Mouse (Mus musculus) intestine, postnatal 0 days (tissue): Measurements from ENCODE around the gene Ifitm10. TPM values are rescaled to one million over a fixed set of nuclear protein-coding genes. Genes with fewer than 3 reads are reported as not detected.
"Not testable (repeated sequence)": the region's sequence is repeated elsewhere in the genome, so short reads cannot be mapped to it uniquely, and the experiment has no call there.

Experiments used
- ATAC-seq: fragments of 200-750 bp; cut with Nextera tagmentation; 2 replicates; pipeline ENCODE4 v1.8.0; 2017; ENCODE audit warnings: mild to moderate bottlenecking, moderate TSS enrichment, moderate library complexity
- H3K27ac ChIP-seq: fragments of 300-500 bp; sonication (generic); 2 replicates; pipeline ENCODE4 v1.5.1; 2014; ENCODE audit warnings: mild to moderate bottlenecking, low read depth, low read length, moderate library complexity
- H3K27me3 ChIP-seq: fragments of 300-500 bp; sonication (generic); replicated peaks from 2 replicates; pipeline ENCODE4 v1.6.1; 2014; ENCODE audit warnings: low read length, mixed read lengths; ENCODE audit not compliant: control insufficient read depth, insufficient read depth
- H3K36me3 ChIP-seq: fragments of 300-500 bp; sonication (generic); 2 replicates; pipeline ENCODE4 v1.6.1; 2014; ENCODE audit warnings: mild to moderate bottlenecking, moderate library complexity; ENCODE audit not compliant: control insufficient read depth, insufficient read depth
- H3K4me1 ChIP-seq: fragments of 300-500 bp; sonication (generic); replicated peaks from 2 replicates; pipeline ENCODE4 v1.6.1; 2014; ENCODE audit warnings: antibody characterized with exemption, low read length, mixed read lengths; ENCODE audit not compliant: control insufficient read depth, insufficient read depth
- H3K4me2 ChIP-seq: fragments of 300-500 bp; sonication (generic); replicated peaks from 2 replicates; pipeline ENCODE4 v1.6.1; 2014; ENCODE audit warnings: low read depth, mild to moderate bottlenecking, moderate library complexity
- H3K4me3 ChIP-seq: fragments of 300-500 bp; sonication (generic); 2 replicates; pipeline ENCODE4 v1.5.1; 2014; ENCODE audit warnings: low read depth, low read length
- H3K9ac ChIP-seq: fragments of 300-500 bp; sonication (generic); 2 replicates; pipeline ENCODE4 v1.6.1; 2014; ENCODE audit warnings: mild to moderate bottlenecking, low read depth, low read length
- H3K9me3 ChIP-seq: fragments of 300-500 bp; sonication (generic); 2 replicates; pipeline ENCODE4 v1.6.1; 2016; ENCODE audit warnings: mixed run types; ENCODE audit not compliant: control insufficient read depth
- CTCF ChIP-seq: sonication (generic); IDR thresholded peaks from 2 replicates; pipeline ENCODE4 v1.5.1; 2016; ENCODE audit warnings: low read depth, mild to moderate bottlenecking, control low read depth, antibody characterized with exemption, moderate library complexity
- WGBS: fragments of 180-500 bp; shearing (Covaris S2); extraction: QIAGEN DNeasy Blood & Tissue Kit; methylation state at CpG from one replicate; pipeline ENCODE4 v1.1.7; 2014; 5-methylcytosine and 5-hydroxymethylcytosine counted together
- polyA plus RNA-seq: library from polyadenylated mRNA; unstranded; fragments of >200 nt; fragmentation: Nextera tagmentation; extraction: Ambion mirVana; gene quantifications from 2 replicates; pipeline ENCODE4 v1.2.1, GENCODE M21; 2015

The Ifitm10 gene
- polyA plus RNA-seq, 1 experiment from 2014 or later, result 1.6 TPM

DNA sequence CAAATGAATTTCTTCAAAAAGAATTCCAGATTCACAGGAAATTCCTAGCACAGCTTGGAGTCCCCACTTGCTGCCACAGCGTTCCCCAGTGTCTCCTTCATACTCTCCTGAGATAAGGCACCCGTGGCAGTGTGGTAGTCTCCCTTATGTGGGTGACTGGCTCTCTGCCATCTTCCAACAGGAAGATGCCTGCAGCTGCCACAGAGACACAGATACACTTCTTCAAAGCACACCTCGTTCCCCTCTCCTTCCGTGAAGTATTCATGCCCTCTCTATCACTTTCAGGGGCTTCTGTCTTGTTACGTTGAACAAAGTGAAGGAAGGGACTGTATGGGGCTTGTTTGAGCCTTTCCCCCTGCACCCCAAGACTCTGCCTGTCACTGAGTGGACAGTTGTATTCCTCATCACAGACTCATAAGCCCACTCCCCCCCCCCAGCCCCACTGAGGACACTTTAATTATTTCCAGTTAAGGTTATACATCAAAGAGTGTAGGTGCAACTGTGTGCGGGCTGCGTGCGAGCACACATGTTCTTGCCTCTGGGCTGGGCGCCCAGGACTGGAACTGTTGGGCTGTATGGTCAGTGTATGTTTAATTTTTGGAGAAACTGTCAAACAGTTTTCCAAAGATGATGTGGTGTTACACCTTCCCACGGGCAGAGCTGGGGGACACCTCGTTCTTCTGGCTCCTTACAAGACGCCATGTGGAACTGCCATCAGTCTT lies 50.0 kb downstream of the Ifitm10 start:
- Histone ChIP-seq H3K36me3 (no peaks in the 10 kb centered on the region), H3K9ac (no peak overlapping the region), H3K27ac (no peak overlapping the region), H3K4me2 (no peak overlapping the region), H3K9me3 (no peaks in the 10 kb centered on the region), H3K27me3 (no peaks in the 10 kb centered on the region), H3K4me3 (no peak overlapping the region), H3K4me1 (no peaks in the 10 kb centered on the region)
- WGBS, result 76% methylated on average over 12 of the region's 12 CpGs
- no peak for TF ChIP-seq CTCF
- no peak for ATAC-seq

DNA sequence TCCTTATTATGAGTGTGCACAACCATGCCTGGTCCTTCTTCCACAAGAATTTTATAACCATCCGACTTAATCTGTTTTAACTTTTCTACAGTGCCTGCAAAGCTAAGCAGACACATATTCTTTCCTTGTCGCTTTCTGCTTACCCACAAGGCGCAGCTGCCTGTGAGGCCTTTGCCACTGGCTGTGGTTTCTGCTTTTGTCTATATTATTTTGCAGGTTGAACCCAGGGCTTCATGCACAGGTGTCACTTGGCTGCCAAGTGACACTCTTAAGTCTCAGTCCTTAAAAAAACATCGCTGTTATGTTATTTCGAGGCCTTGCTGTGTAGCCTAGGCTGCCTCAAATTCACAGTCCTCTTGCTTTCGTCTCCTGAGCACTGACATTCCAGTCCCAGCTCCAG lies 50.9 kb downstream of the Ifitm10 start:
- Histone ChIP-seq H3K4me3 (no peak overlapping the region), H3K4me2 (no peak overlapping the region), H3K9ac (no peak overlapping the region), H3K36me3 (no peaks in the 10 kb centered on the region), H3K4me1 (no peaks in the 10 kb centered on the region), H3K27me3 (no peaks in the 10 kb centered on the region), H3K9me3 (no peaks in the 10 kb centered on the region), H3K27ac (no peak overlapping the region)
- 89% methylated on average over 6 of the region's 6 CpGs for WGBS
- ATAC-seq, result no peak
- no peak for TF ChIP-seq CTCF

DNA sequence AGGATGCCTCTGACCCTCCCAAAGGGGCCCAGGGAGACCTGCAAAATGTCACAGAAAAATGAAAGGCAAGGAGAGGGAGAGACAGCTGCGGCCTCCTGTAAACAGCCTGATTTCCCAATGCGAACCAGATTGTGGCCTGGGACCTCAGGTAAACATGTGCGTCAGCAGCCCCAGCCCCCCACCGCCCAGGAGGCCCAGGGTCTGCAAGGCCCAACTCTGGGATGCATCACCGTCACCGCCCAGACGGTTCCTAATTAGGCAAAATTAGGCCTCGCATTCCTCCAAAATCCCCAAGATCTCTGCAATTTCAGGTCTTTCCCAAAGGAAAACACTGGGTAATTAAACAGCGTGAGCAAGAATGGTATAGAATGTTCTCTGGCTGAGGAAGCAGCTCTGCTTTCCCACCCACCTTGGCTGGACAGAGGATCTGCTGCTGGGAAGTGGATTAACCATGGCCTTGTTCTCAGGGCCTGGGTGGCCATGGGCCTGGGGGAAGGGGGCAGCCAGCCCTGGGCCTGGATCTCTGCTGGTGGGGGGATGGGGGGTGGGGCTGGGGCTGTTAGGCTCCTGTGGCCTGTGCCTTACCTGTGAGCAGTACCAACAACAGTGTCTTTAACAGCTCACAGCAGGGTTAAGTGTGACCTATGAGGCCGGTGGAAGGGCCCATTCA lies 51.8 kb downstream of the Ifitm10 start:
- not testable (repeated sequence) for H3K9ac ChIP-seq, H3K4me2 ChIP-seq, H3K27me3 ChIP-seq, H3K27ac ChIP-seq, H3K4me1 ChIP-seq, H3K36me3 ChIP-seq, H3K4me3 ChIP-seq, H3K9me3 ChIP-seq, ATAC-seq
- 73% methylated on average over 3 of the region's 10 CpGs for WGBS

DNA sequence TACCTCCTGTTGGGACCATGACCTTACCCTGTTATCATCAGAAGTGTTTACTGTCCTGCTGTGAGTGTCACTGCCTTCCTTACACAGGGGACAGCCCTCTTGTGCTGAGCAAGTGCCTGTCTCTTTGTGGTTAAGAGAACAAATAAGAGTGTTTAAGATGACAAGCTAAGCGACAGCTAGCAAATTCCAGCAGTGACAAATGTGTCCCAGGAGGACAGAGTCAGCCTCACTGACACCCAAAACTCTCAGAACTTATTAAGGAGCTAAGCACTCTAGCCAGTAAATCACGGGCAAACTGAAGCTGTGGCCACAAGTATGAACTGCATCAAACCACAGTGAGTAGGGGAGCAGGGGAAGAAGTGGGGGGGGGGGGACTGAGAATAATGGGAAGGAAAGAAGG lies 52.6 kb downstream of the Ifitm10 start:
- Histone ChIP-seq H3K4me2 (no peak overlapping the region), H3K4me3 (no peak overlapping the region), H3K36me3 (no peaks in the 10 kb centered on the region), H3K4me1 (no peaks in the 10 kb centered on the region), H3K27ac (no peak overlapping the region), H3K27me3 (no peaks in the 10 kb centered on the region), H3K9me3 (no peaks in the 10 kb centered on the region), H3K9ac (no peak overlapping the region)
- ATAC-seq, result no peak
- 42% methylated on average over 2 of the region's 2 CpGs for WGBS
- no peak for TF ChIP-seq CTCF

DNA sequence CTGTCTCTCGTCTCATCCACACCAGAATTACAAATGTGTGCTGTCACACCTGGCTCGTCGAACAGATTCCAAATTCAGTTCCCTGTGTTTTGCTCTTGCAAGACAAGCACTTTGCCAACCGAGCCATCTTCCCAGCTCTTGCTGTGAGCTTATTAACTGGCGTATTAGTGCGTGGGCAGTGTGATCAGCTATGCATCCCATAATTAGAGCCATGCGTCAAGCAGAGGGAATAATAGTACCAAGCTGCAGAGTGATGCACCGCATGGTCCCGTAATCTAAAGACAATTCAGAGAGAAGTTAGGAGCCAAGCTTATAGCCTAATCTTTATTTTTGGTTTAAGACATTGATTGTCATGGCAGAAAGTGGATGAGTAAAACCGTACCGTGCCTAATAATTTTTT lies 54.4 kb downstream of the Ifitm10 start:
- H3K4me1 ChIP-seq, result no peaks in the 10 kb centered on the region
- no peaks in the 10 kb centered on the region for H3K9me3 ChIP-seq
- H3K36me3 ChIP-seq, result no peaks in the 10 kb centered on the region
- TF ChIP-seq CTCF, result no peak
- H3K27ac ChIP-seq, result no peak overlapping the region
- no peak overlapping the region for H3K4me2 ChIP-seq
- H3K9ac ChIP-seq, result no peak overlapping the region
- WGBS, result 84% methylated on average over 11 of the region's 11 CpGs
- H3K27me3 ChIP-seq, result no peaks in the 10 kb centered on the region
- ATAC-seq, result no peak
- no peak overlapping the region for H3K4me3 ChIP-seq

DNA sequence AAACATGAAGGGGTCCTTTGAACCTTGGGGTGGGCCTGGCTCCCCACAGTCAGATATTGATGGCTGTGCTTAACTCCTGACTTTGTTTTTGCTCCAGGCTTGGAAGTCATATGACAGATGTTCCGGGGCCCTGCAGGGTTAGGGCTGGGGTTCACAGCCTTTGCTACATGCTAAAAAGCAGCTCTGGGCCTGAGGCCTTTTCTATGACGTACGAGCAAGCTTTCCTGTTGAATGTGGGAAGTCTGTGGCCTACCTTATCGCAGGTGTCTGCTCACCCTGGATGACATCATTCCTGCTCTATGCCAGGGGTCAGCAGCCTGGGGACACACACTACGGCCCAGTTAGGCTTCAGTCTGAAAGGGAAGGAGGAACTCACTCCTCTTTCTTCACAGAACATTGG lies 56.3 kb downstream of the Ifitm10 start:
- Histone ChIP-seq H3K9me3 (no peaks in the 10 kb centered on the region), H3K4me1 (no peaks in the 10 kb centered on the region), H3K4me2 (no peak overlapping the region), H3K27ac (no peak overlapping the region), H3K27me3 (no peaks in the 10 kb centered on the region), H3K36me3 (no peaks in the 10 kb centered on the region), H3K4me3 (no peak overlapping the region), H3K9ac (no peak overlapping the region)
- no peak for TF ChIP-seq CTCF
- no peak for ATAC-seq
- WGBS, result 74% methylated on average over 5 of the region's 5 CpGs
